ENCODE assay signal across 16 mouse cellular contexts in the genomic region with DNA sequence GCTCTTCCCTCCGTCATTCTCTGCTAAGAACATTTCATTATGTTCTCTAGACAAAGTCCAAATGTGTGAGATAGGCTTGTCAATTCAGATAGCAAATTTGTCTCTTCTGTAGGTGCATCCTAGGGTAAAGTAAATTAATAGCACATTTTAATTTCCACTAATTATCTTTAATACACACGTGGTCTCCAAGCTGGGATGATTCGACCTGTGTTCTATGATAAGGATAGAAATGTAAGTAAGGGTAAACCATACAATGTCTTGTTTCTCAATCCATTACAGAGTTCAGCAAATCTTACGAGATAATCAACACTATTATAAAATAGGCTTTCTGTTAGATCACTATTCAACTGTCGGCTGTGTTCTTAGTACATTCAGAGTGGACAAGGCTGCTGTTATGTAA.
"Had no signal": no experiment of that assay in that cellular context is flagged by ENCODE, and none has a peak within 500 bp of the region (broad histone marks: within the 10 kb centered on the region; RNA-seq: fewer than 3 reads in every experiment).

No protein-coding gene starts in this region.

- H3K27me3 ChIP-seq: megakaryocyte, embryonic 14.5 days; midbrain, embryonic 12.5 days; neural tube, embryonic 12.5 days; stomach, embryonic 15.5 days had no signal

- H3K9ac ChIP-seq: lung, embryonic 14.5 days; midbrain, embryonic 12.5 days; neural tube, embryonic 12.5 days; stomach, embryonic 15.5 days had no signal

- H3K9me3 ChIP-seq: megakaryocyte, embryonic 14.5 days; midbrain, embryonic 10.5 days; midbrain, embryonic 12.5 days; neural tube, embryonic 12.5 days; stomach, embryonic 15.5 days had no signal

- H3K27ac ChIP-seq: midbrain, embryonic 10.5 days; midbrain, embryonic 12.5 days; neural tube, embryonic 12.5 days; stomach, embryonic 15.5 days; stomach, postnatal 0 days had no signal

- H3K4me2 ChIP-seq: lung, embryonic 14.5 days; midbrain, embryonic 12.5 days; neural tube, embryonic 12.5 days; stomach, embryonic 15.5 days had no signal

- DNase-seq: lung, adult 18-20 months; lung, embryonic 14.5 days; lung, postnatal 10 days; lung, postnatal 4 days; midbrain, embryonic 14.5 days; right cerebral cortex, postnatal 14 days; thymus, adult 2 months; thymus, postnatal 25 days; thymus, postnatal 4 days had no signal

- H3K4me3 ChIP-seq: megakaryocyte, embryonic 14.5 days; midbrain, embryonic 10.5 days; midbrain, embryonic 12.5 days; neural tube, embryonic 12.5 days; stomach, embryonic 15.5 days had no signal

- ATAC-seq: midbrain, embryonic 16.5 days had no signal

- H3K4me1 ChIP-seq: midbrain, embryonic 10.5 days; midbrain, embryonic 12.5 days; neural tube, embryonic 12.5 days; stomach, embryonic 15.5 days had no signal
